Mouse (Mus musculus): ENCODE measurements around the gene Spag5.
A peak's percentile ranks its signal among the peaks of the same experiment; 100 is the strongest.

GRCm38 (mm10) chr11:78360125-78360788 is 58.9 kb downstream of the Spag5 start:
- TF ChIP-seq CTCF (IDR thresholded peaks at IDR 0.05; ENCODE audit: borderline replicate concordance, insufficient read depth, low read length): peak; percentile 60
- no peak for TF ChIP-seq POLR2A (IDR thresholded peaks at IDR 0.05; ENCODE audit: low read depth, low read length)

Data from embryonic fibroblast, embryonic 13.5 days (primary cell).